Mouse (Mus musculus) midbrain, embryonic 11.5 days (tissue): ENCODE measurements around the gene Akr1c12. TPM values are rescaled to one million over a fixed set of nuclear protein-coding genes. Genes with fewer than 3 reads are reported as not detected.

Experiments
- ATAC-seq: fragments of 200-750 bp; cut with Nextera tagmentation; 2 replicates; pipeline ENCODE4 v1.8.0; 2017; ENCODE audit warnings: moderate TSS enrichment, moderate library complexity; ENCODE audit not compliant: low FRiP score
- DNase-seq: peaks from one replicate; pipeline ENCODE4 v3.0.0; 2015; ENCODE audit warnings: low spot score; ENCODE audit errors: missing footprints
- H3K27ac ChIP-seq: fragments of 300-500 bp; sonication (generic); 2 replicates; pipeline ENCODE4 v1.5.1; 2014; ENCODE audit warnings: low read depth, low read length
- H3K27me3 ChIP-seq: fragments of 300-500 bp; sonication (generic); 2 replicates; pipeline ENCODE4 v1.6.1; 2014; ENCODE audit warnings: mild to moderate bottlenecking, low read length, moderate library complexity, mixed read lengths; ENCODE audit not compliant: control insufficient read depth, insufficient read depth
- H3K36me3 ChIP-seq: fragments of 300-500 bp; sonication (generic); 2 replicates; pipeline ENCODE4 v1.6.1; 2014; ENCODE audit warnings: mild to moderate bottlenecking, low read length, moderate library complexity, mixed read lengths; ENCODE audit not compliant: control insufficient read depth, insufficient read depth
- H3K4me1 ChIP-seq: fragments of 300-500 bp; sonication (generic); 2 replicates; pipeline ENCODE4 v1.6.1; 2014; ENCODE audit warnings: low read length; ENCODE audit not compliant: control insufficient read depth, insufficient read depth
- H3K4me2 ChIP-seq: fragments of 300-500 bp; sonication (generic); 2 replicates; pipeline ENCODE4 v1.6.1; 2014; ENCODE audit warnings: mild to moderate bottlenecking, moderate library complexity
- H3K4me3 ChIP-seq: fragments of 300-500 bp; sonication (generic); 2 replicates; pipeline ENCODE4 v1.5.1; 2014; ENCODE audit warnings: low read depth, low read length
- H3K9ac ChIP-seq: fragments of 300-500 bp; sonication (generic); 2 replicates; pipeline ENCODE4 v1.6.1; 2014; ENCODE audit warnings: low read length
- H3K9me3 ChIP-seq: fragments of 300-500 bp; sonication (generic); 2 replicates; pipeline ENCODE4 v1.6.1; 2016; ENCODE audit warnings: low read length; ENCODE audit not compliant: control insufficient read depth
- WGBS: fragments of 180-500 bp; shearing (Covaris S2); extraction: QIAGEN DNeasy Blood & Tissue Kit; methylation state at CpG from one replicate; pipeline ENCODE4 v1.1.7; 2014; 5-methylcytosine and 5-hydroxymethylcytosine counted together
- polyA plus RNA-seq: library from polyadenylated mRNA; unstranded; fragments of >200 nt; fragmentation: Nextera tagmentation; extraction: Ambion mirVana; gene quantifications from 2 replicates; pipeline ENCODE4 v1.2.1, GENCODE M21; 2014

Gene Akr1c12
- polyA plus RNA-seq, 1 experiment from 2014 or later, result 0.49 TPM

- WGBS, result 68% methylated on average over 1 of the region's 1 CpGs
- no peaks in the 10 kb centered on the region for H3K27me3 ChIP-seq
Observed at GRCm38 (mm10) chr13:4228441-4228840, 50.8 kb downstream of the Akr1c12 start, which contains the start of gene Akr1c19. Akr1c19 (plus strand) TSS chr13:4228700.

More at GRCm38 (mm10) chr13:4228441-4228840, 50.8 kb downstream of the Akr1c12 start, which contains the start of gene Akr1c19:
- Histone ChIP-seq H3K4me2 (no peak within 1 kb of the TSS), H3K36me3 (no peaks in the 10 kb centered on the region), H3K4me3 (no peak within 1 kb of the TSS), H3K9ac (no peak within 1 kb of the TSS), H3K4me1 (no peaks in the 10 kb centered on the region), H3K9me3 (no peaks in the 10 kb centered on the region), H3K27ac (no peak within 1 kb of the TSS)
- DNase-seq (no peak), ATAC-seq (no peak)

Other genes with a start within 250 kb of the Akr1c12 start
- gene Akr1c14, start 230.4 kb downstream of the Akr1c12 start, polyA plus RNA-seq, result 0.10 and 0.33 TPM in 2 replicates
- not detected in 2 replicates for gene Akr1c18, start 128.8 kb downstream of the Akr1c12 start, polyA plus RNA-seq
- 0.33 TPM in 2 replicates for gene Akr1c13, start 88.3 kb downstream of the Akr1c12 start, polyA plus RNA-seq
- gene Akr1c19, start 50.7 kb downstream of the Akr1c12 start, polyA plus RNA-seq, result 0.31 and 0.39 TPM in 2 replicates
- not detected in 2 replicates for gene Akr1c6, start 154.9 kb upstream of the Akr1c12 start, polyA plus RNA-seq
- gene Akr1c20, start 243.9 kb upstream of the Akr1c12 start, polyA plus RNA-seq, result not detected in 2 replicates